In the genomic region with DNA sequence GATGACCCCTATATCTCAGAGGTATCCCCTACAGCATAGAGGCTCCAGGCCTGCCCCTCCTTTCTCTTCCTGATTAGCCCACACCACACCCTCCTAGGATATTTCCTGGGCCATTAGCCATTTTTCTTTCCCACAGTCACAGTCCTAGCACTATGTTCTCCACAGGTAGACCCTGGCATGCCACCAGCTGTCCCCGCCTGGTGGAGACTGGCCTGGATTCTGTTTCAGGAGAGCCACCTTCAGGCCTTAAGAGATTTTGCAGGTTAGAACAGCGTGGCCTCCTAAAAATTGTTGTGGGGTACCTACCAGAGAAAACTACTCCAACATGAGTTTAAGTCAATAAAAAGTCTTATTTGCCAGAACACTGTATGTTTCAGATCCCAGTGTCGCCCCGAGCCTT, we compare ENCODE assay signal across 10 mouse cellular contexts. TPM values are rescaled to one million over a fixed set of nuclear protein-coding genes. Genes with fewer than 3 reads are reported as not detected.
A peak's percentile ranks its signal among the peaks of the same experiment; 100 is the strongest.
DNase-seq lines count a peak whose midpoint lies in the region; ATAC-seq and TF ChIP-seq lines count a peak whose summit lies in the region.
"Had no signal": no experiment of that assay in that cellular context is flagged by ENCODE, and none has a peak within 500 bp of the region (broad histone marks: within the 10 kb centered on the region; RNA-seq: fewer than 3 reads in every experiment).

No protein-coding gene starts in this region.

- 57% methylated on average over 4 of the region's 4 CpGs for WGBS in kidney, postnatal 0 days
- WGBS in stomach, postnatal 0 days: 45% methylated on average over 4 of the region's 4 CpGs

- H3K4me2 ChIP-seq in kidney, postnatal 0 days (ENCODE audit: low read length): no peak overlapping the region
- no peak overlapping the region for H3K4me2 ChIP-seq in stomach, postnatal 0 days (replicated peaks; ENCODE audit: low read depth)
- H3K4me2 ChIP-seq: embryonic facial prominence, embryonic 12.5 days had no signal

- ATAC-seq in kidney, postnatal 0 days (replicated peaks; ENCODE audit: low FRiP score, low read depth): peak; percentile 48; the same call in 1 of the 2 replicates
- peak; percentile 72 for ATAC-seq in stomach, postnatal 0 days (ENCODE audit: low FRiP score, low TSS enrichment)

- no peaks in the 10 kb centered on the region for H3K9me3 ChIP-seq in kidney, postnatal 0 days (replicated peaks; ENCODE audit: low read length)
- H3K9me3 ChIP-seq in stomach, postnatal 0 days (ENCODE audit: control insufficient read depth, low read length): no peaks in the 10 kb centered on the region
- H3K9me3 ChIP-seq: embryonic facial prominence, embryonic 12.5 days had no signal

- peak; percentile 69 for TF ChIP-seq CTCF in kidney, postnatal 0 days (IDR thresholded peaks at IDR 0.05; ENCODE audit: low read depth)
- TF ChIP-seq CTCF in stomach, postnatal 0 days (IDR thresholded peaks at IDR 0.05; ENCODE audit: low read depth): peak; percentile 74

- H3K36me3 ChIP-seq in kidney, postnatal 0 days (ENCODE audit: insufficient read depth, low read length): no peaks in the 10 kb centered on the region
- H3K36me3 ChIP-seq in stomach, postnatal 0 days (ENCODE audit: control insufficient read depth, insufficient read depth, low read length): no peaks in the 10 kb centered on the region
- H3K36me3 ChIP-seq: embryonic facial prominence, embryonic 12.5 days had no signal

- H3K4me3 ChIP-seq in kidney, postnatal 0 days (replicated peaks; ENCODE audit: low read depth, low read length): no peak overlapping the region
- no peak overlapping the region for H3K4me3 ChIP-seq in stomach, postnatal 0 days (ENCODE audit: low read depth, low read length)
- H3K4me3 ChIP-seq: embryonic facial prominence, embryonic 12.5 days had no signal

- no peaks in the 10 kb centered on the region for H3K27me3 ChIP-seq in kidney, postnatal 0 days (ENCODE audit: insufficient read depth, low read length)
- H3K27me3 ChIP-seq in stomach, postnatal 0 days (ENCODE audit: control insufficient read depth, insufficient read depth, low read length): no peaks in the 10 kb centered on the region
- H3K27me3 ChIP-seq: embryonic facial prominence, embryonic 12.5 days had no signal

- H3K9ac ChIP-seq in kidney, postnatal 0 days (ENCODE audit: low read depth, low read length): no peak overlapping the region
- no peak overlapping the region for H3K9ac ChIP-seq in stomach, postnatal 0 days (ENCODE audit: low read length)
- H3K9ac ChIP-seq: embryonic facial prominence, embryonic 12.5 days had no signal

- DNase-seq in cerebellum, postnatal 36 days: peak; percentile 54 to 68
- no peak for DNase-seq in cerebellum, postnatal 4 days (ENCODE audit: low spot score in 2 of 2)
- peak; percentile 46 for DNase-seq in thymus, postnatal 0 days (ENCODE audit: low spot score)
- DNase-seq in thymus, adult 18-20 months: no peak
- DNase-seq in kidney, postnatal 0 days (ENCODE audit: low spot score): peak; percentile 60
- DNase-seq in stomach, postnatal 0 days (ENCODE audit: low spot score): peak; percentile 79
- DNase-seq in heart, adult 11 months: no peak
- DNase-seq in B cell, adult 2 months: no peak
- DNase-seq: spleen, adult 18-20 months had no signal

- H3K4me1 ChIP-seq in kidney, postnatal 0 days (replicated peaks; ENCODE audit: insufficient read depth, low read length): no peaks in the 10 kb centered on the region; the same call in 1 of the 2 replicates
- H3K4me1 ChIP-seq in stomach, postnatal 0 days (replicated peaks; ENCODE audit: control insufficient read depth, insufficient read depth): 0 out of 2 replicates have a peak, but pooled peaks cover 5% of the 10 kb centered on the region

- H3K27ac ChIP-seq in kidney, postnatal 0 days: no peak overlapping the region
- peak overlapping the region; percentile 83 for H3K27ac ChIP-seq in stomach, postnatal 0 days (replicated peaks)
- H3K27ac ChIP-seq: embryonic facial prominence, embryonic 12.5 days had no signal

- no peak for TF ChIP-seq EP300 in stomach, postnatal 0 days (optimal IDR thresholded peaks at IDR 0.05)

RNA-seq across cellular contexts. Expression of a gene that starts 15.3 kb away (rescaled TPM):
- polyA plus RNA-seq in thymus, postnatal 0 days (2015; fragmentation: Nextera tagmentation; extraction: Ambion mirVana): 28.6 and 29.4 TPM in 2 replicates
- polyA plus RNA-seq in kidney, postnatal 0 days (2015; fragmentation: Nextera tagmentation; extraction: Ambion mirVana): 121 and 132 TPM in 2 replicates
- 86.1 and 94.0 TPM in 2 replicates for polyA plus RNA-seq in stomach, postnatal 0 days (2015; fragmentation: Nextera tagmentation; extraction: Ambion mirVana)

RNA-seq across cellular contexts. Expression of a gene that starts 22.5 kb away (rescaled TPM):
- polyA plus RNA-seq in thymus, postnatal 0 days (2015; fragmentation: Nextera tagmentation; extraction: Ambion mirVana): 133 and 148 TPM in 2 replicates
- 218 and 224 TPM in 2 replicates for polyA plus RNA-seq in kidney, postnatal 0 days (2015; fragmentation: Nextera tagmentation; extraction: Ambion mirVana)
- 133 and 134 TPM in 2 replicates for polyA plus RNA-seq in stomach, postnatal 0 days (2015; fragmentation: Nextera tagmentation; extraction: Ambion mirVana)

RNA-seq across cellular contexts. Expression of a gene that starts 23.6 kb away (rescaled TPM):
- 0.14 and 0.18 TPM in 2 replicates for polyA plus RNA-seq in thymus, postnatal 0 days (2015; fragmentation: Nextera tagmentation; extraction: Ambion mirVana)
- 6.6 and 7.0 TPM in 2 replicates for polyA plus RNA-seq in kidney, postnatal 0 days (2015; fragmentation: Nextera tagmentation; extraction: Ambion mirVana)
- 3.5 and 5.8 TPM in 2 replicates for polyA plus RNA-seq in stomach, postnatal 0 days (2015; fragmentation: Nextera tagmentation; extraction: Ambion mirVana)

RNA-seq across cellular contexts. Expression of a gene that starts 39.5 kb away (rescaled TPM):
- polyA plus RNA-seq in thymus, postnatal 0 days (2015; fragmentation: Nextera tagmentation; extraction: Ambion mirVana): 34.7 and 36.6 TPM in 2 replicates
- polyA plus RNA-seq in kidney, postnatal 0 days (2015; fragmentation: Nextera tagmentation; extraction: Ambion mirVana): 32.7 and 35.1 TPM in 2 replicates
- 24.4 and 30.6 TPM in 2 replicates for polyA plus RNA-seq in stomach, postnatal 0 days (2015; fragmentation: Nextera tagmentation; extraction: Ambion mirVana)

RNA-seq across cellular contexts. Expression of a gene that starts 42.6 kb away (rescaled TPM):
- polyA plus RNA-seq in thymus, postnatal 0 days (2015; fragmentation: Nextera tagmentation; extraction: Ambion mirVana): 179 and 196 TPM in 2 replicates
- polyA plus RNA-seq in kidney, postnatal 0 days (2015; fragmentation: Nextera tagmentation; extraction: Ambion mirVana): 218 and 227 TPM in 2 replicates
- polyA plus RNA-seq in stomach, postnatal 0 days (2015; fragmentation: Nextera tagmentation; extraction: Ambion mirVana): 113 and 115 TPM in 2 replicates

Comparison
In these comparisons a context has a peak if more than half of its experiments do, and no peak if none do; other contexts are left out.
1. DNase-seq: peak in cerebellum, postnatal 36 days (2 of 2), thymus, postnatal 0 days (single experiment), kidney, postnatal 0 days (single experiment) and stomach, postnatal 0 days (single experiment); none in cerebellum, postnatal 4 days (0 of 2), thymus, adult 18-20 months (0 of 2), heart, adult 11 months (single experiment) and B cell, adult 2 months (0 of 2).